30 mouse cellular contexts compared by ENCODE assay signal in the genomic region with DNA sequence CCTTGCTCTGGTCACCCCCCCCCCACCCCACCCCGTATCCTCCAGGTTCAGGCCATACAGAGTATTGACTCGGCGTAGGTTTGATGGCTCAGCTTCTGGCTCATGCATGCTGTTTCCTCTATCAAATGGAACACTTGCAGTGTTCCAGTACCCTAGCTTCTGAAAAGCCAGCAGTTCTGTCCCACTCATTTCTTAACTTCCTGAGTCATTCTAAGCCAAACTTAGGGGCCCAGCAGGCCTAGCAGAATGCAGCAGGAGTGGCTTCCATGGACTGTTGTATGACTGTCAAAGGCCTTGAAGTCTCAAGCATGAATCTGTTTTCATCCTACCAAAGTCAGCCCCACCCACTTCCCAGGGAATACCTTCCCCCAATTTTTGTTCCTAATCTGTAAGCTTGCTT.
"Had no signal": no experiment of that assay in that cellular context is flagged by ENCODE, and none has a peak within 500 bp of the region (broad histone marks: within the 10 kb centered on the region; RNA-seq: fewer than 3 reads in every experiment).

No protein-coding gene starts in this region.

- H3K36me3 ChIP-seq: heart, embryonic 10.5 days; heart, embryonic 12.5 days; heart, embryonic 15.5 days; hindbrain, embryonic 10.5 days; hindbrain, embryonic 12.5 days; hindbrain, embryonic 13.5 days; hindbrain, embryonic 15.5 days; intestine, embryonic 15.5 days; kidney, embryonic 15.5 days had no signal

- H3K4me3 ChIP-seq: heart, adult 2 months; heart, embryonic 10.5 days; heart, embryonic 12.5 days; heart, embryonic 15.5 days; hindbrain, embryonic 10.5 days; hindbrain, embryonic 12.5 days; hindbrain, embryonic 13.5 days; hindbrain, embryonic 15.5 days; intestine, embryonic 15.5 days; kidney, embryonic 15.5 days had no signal

- H3K4me2 ChIP-seq: heart, embryonic 11.5 days; heart, embryonic 12.5 days; heart, embryonic 15.5 days; hindbrain, embryonic 12.5 days; hindbrain, embryonic 13.5 days; hindbrain, embryonic 14.5 days; hindbrain, embryonic 15.5 days; intestine, embryonic 15.5 days; kidney, embryonic 15.5 days had no signal

- H3K9me3 ChIP-seq: heart, embryonic 10.5 days; heart, embryonic 12.5 days; heart, embryonic 15.5 days; hindbrain, embryonic 10.5 days; hindbrain, embryonic 12.5 days; hindbrain, embryonic 13.5 days; hindbrain, embryonic 15.5 days; intestine, embryonic 15.5 days; kidney, embryonic 15.5 days had no signal

- H3K9ac ChIP-seq: heart, embryonic 12.5 days; heart, embryonic 15.5 days; hindbrain, embryonic 12.5 days; hindbrain, embryonic 13.5 days; hindbrain, embryonic 14.5 days; hindbrain, embryonic 15.5 days; intestine, embryonic 15.5 days; kidney, embryonic 15.5 days had no signal

- ATAC-seq: hindbrain, embryonic 16.5 days; hindbrain, postnatal 0 days; inflammation-experienced regulatory T-cells, adult 6 months; intestine, embryonic 15.5 days; intestine, embryonic 16.5 days; intestine, postnatal 0 days had no signal

- H3K4me1 ChIP-seq: heart, embryonic 10.5 days; heart, embryonic 12.5 days; heart, embryonic 15.5 days; intestine, embryonic 15.5 days; kidney, embryonic 15.5 days had no signal

- DNase-seq: heart, adult 2 months; heart, postnatal 36 days; kidney, adult 11 months; kidney, adult 18-20 months; kidney, adult 2 months; kidney, adult 8-10 months; kidney, adult 9 months; kidney, postnatal 14 days; kidney, postnatal 25 days; kidney, postnatal 36 days; kidney, postnatal 4 days; layer of hippocampus, adult 9-11 months; layer of hippocampus, postnatal 36 days had no signal

- H3K27ac ChIP-seq: heart, adult 2 months; heart, embryonic 10.5 days; heart, embryonic 15.5 days; hindbrain, embryonic 10.5 days; hindbrain, embryonic 12.5 days; hindbrain, embryonic 13.5 days; hindbrain, embryonic 14.5 days; hindbrain, embryonic 15.5 days; hindbrain, postnatal 0 days; intestine, embryonic 15.5 days; kidney, embryonic 15.5 days; kidney, postnatal 0 days had no signal

- H3K27me3 ChIP-seq: heart, embryonic 12.5 days; heart, embryonic 15.5 days; hindbrain, embryonic 15.5 days; intestine, embryonic 15.5 days had no signal
